Mouse (Mus musculus) kidney, adult 8-10 months (tissue): ENCODE data around the gene Ifit1.

Experiments used
- DNase-seq, 2 experiments: peaks; one replicate each; pipeline ENCODE4 v3.0.0; 2022

Ifit1 gene

GRCm38 (mm10) chr19:34656511-34657298 is 16.0 kb downstream of the Ifit1 start:
- DNase-seq = no peak

GRCm38 (mm10) chr19:34662067-34662507 is 21.4 kb downstream of the Ifit1 start:
- peak; percentile 65 to 69 for DNase-seq

- DNase-seq = no peak
Measured at GRCm38 (mm10) chr19:34662740-34663139, 22.1 kb downstream of the Ifit1 start.

- peak; percentile 45 to 88 for DNase-seq
Measured at GRCm38 (mm10) chr19:34666127-34666526, 25.5 kb downstream of the Ifit1 start.

- peak in 1 of 2 experiments; percentile 28 for DNase-seq
Measured at GRCm38 (mm10) chr19:34673476-34673875, 32.8 kb downstream of the Ifit1 start.

GRCm38 (mm10) chr19:34678428-34678827 is 37.8 kb downstream of the Ifit1 start:
- no peak for DNase-seq

GRCm38 (mm10) chr19:34684857-34685256 is 44.2 kb downstream of the Ifit1 start:
- peak; percentile 46 to 65 for DNase-seq

GRCm38 (mm10) chr19:34685530-34685929 is 44.9 kb downstream of the Ifit1 start:
- no peak for DNase-seq

GRCm38 (mm10) chr19:34691402-34691801 is 50.7 kb downstream of the Ifit1 start:
- no peak for DNase-seq

- DNase-seq = no peak
Measured at GRCm38 (mm10) chr19:34696352-34696986, 55.8 kb downstream of the Ifit1 start.

- no peak for DNase-seq
Measured at GRCm38 (mm10) chr19:34697461-34697860, 56.8 kb downstream of the Ifit1 start.

- DNase-seq = peak; percentile 72 to 90
Measured at GRCm38 (mm10) chr19:34698432-34698831, 57.8 kb downstream of the Ifit1 start.

GRCm38 (mm10) chr19:34698852-34699251 is 58.2 kb downstream of the Ifit1 start:
- no peak for DNase-seq

- DNase-seq = peak in 1 of 2 experiments; percentile 58
Measured at GRCm38 (mm10) chr19:34699300-34699699, 58.6 kb downstream of the Ifit1 start.
